23 mouse cellular contexts compared by ENCODE assay signal in genomic region chr17:65114651-65115050, GRCm38 (mm10).
DNase-seq lines count a peak whose midpoint lies in the region; ATAC-seq and TF ChIP-seq lines count a peak whose summit lies in the region.
"Had no signal": no experiment of that assay in that cellular context is flagged by ENCODE, and none has a peak within 500 bp of the region (broad histone marks: within the 10 kb centered on the region; RNA-seq: fewer than 3 reads in every experiment).

No protein-coding gene starts in this region.

- TF ChIP-seq CTCF in brain, embryonic 14.5 days (IDR thresholded peaks at IDR 0.05; ENCODE audit: borderline replicate concordance, extremely low read depth, insufficient read depth, insufficient read length), result no peak

- WGBS in forebrain, embryonic 13.5 days, result 47% methylated on average over 5 of the region's 5 CpGs
- 79% methylated on average over 5 of the region's 5 CpGs for WGBS in forebrain, embryonic 10.5 days

- peak; percentile 24; the same call in 1 of the 2 replicates for ATAC-seq in forebrain, embryonic 13.5 days
- ATAC-seq: hindbrain, embryonic 16.5 days; inflammation-experienced regulatory T-cells, adult 6 months; intestine, postnatal 0 days had no signal

- no peak overlapping the region for H3K9ac ChIP-seq in forebrain, embryonic 13.5 days
- H3K9ac ChIP-seq: embryonic facial prominence, embryonic 15.5 days; hindbrain, embryonic 12.5 days had no signal

- H3K27me3 ChIP-seq in forebrain, embryonic 13.5 days, result no peaks in the 10 kb centered on the region
- H3K27me3 ChIP-seq in forebrain, embryonic 10.5 days (ENCODE audit: poor library complexity, severe bottlenecking), result no peaks in the 10 kb centered on the region
- H3K27me3 ChIP-seq: CH12.LX; embryonic facial prominence, embryonic 15.5 days; hindbrain, embryonic 12.5 days had no signal

- H3K36me3 ChIP-seq in forebrain, embryonic 13.5 days (ENCODE audit: poor library complexity, severe bottlenecking), result no peaks in the 10 kb centered on the region
- no peaks in the 10 kb centered on the region for H3K36me3 ChIP-seq in forebrain, embryonic 10.5 days (replicated peaks)
- H3K36me3 ChIP-seq: embryonic facial prominence, embryonic 15.5 days; heart, embryonic 10.5 days; hindbrain, embryonic 12.5 days had no signal

- H3K4me2 ChIP-seq in forebrain, embryonic 13.5 days, result no peak overlapping the region
- H3K4me2 ChIP-seq: embryonic facial prominence, embryonic 15.5 days; hindbrain, embryonic 12.5 days had no signal

- H3K4me1 ChIP-seq in forebrain, embryonic 13.5 days, result no peaks in the 10 kb centered on the region
- H3K4me1 ChIP-seq in forebrain, embryonic 10.5 days, result no peaks in the 10 kb centered on the region
- H3K4me1 ChIP-seq: embryonic facial prominence, embryonic 15.5 days; heart, embryonic 10.5 days; hindbrain, embryonic 12.5 days had no signal

- DNase-seq in adrenal gland, postnatal 14 days, result peak; percentile 12
- DNase-seq in adrenal gland, postnatal 4 days (ENCODE audit: low spot score in 2 of 2), result no peak
- no peak for DNase-seq in forebrain, embryonic 10.5 days (ENCODE audit: extremely low spot score, low spot score)
- DNase-seq in Muller cell, postnatal 12 days (ENCODE audit: inconsistent ontology term), result peak; percentile 22
- DNase-seq in brain, embryonic 14.5 days (ENCODE audit: low read depth), result peak; percentile 52
- DNase-seq: cerebellum, adult 18-20 months; cerebellum, adult 9-11 months; cerebellum, postnatal 36 days; gastrocnemius, adult 2 months; gastrocnemius, postnatal 25 days; heart, adult 18-20 months; heart, postnatal 10 days; heart, postnatal 4 days; kidney, adult 9 months had no signal

- no peak overlapping the region for H3K4me3 ChIP-seq in forebrain, embryonic 13.5 days
- no peak overlapping the region for H3K4me3 ChIP-seq in forebrain, embryonic 10.5 days
- H3K4me3 ChIP-seq: embryonic facial prominence, embryonic 15.5 days; erythroblast, embryonic 14.5 days; gastrocnemius, adult 2 months; heart, embryonic 10.5 days; hindbrain, embryonic 12.5 days had no signal

- no peak overlapping the region for H3K27ac ChIP-seq in forebrain, embryonic 13.5 days
- H3K27ac ChIP-seq in forebrain, embryonic 10.5 days, result no peak overlapping the region
- H3K27ac ChIP-seq: embryonic facial prominence, embryonic 15.5 days; gastrocnemius, adult 2 months; heart, embryonic 10.5 days; hindbrain, embryonic 12.5 days had no signal

- H3K9me3 ChIP-seq in forebrain, embryonic 13.5 days (replicated peaks), result no peaks in the 10 kb centered on the region
- no peaks in the 10 kb centered on the region for H3K9me3 ChIP-seq in forebrain, embryonic 10.5 days
- H3K9me3 ChIP-seq: embryonic facial prominence, embryonic 15.5 days; heart, embryonic 10.5 days; hindbrain, embryonic 12.5 days had no signal

- no peak for TF ChIP-seq POLR2A in brain, embryonic 14.5 days (IDR thresholded peaks at IDR 0.05; ENCODE audit: borderline replicate concordance, extremely low read depth, insufficient read depth, insufficient read length, poor library complexity, severe bottlenecking)

Comparison
In these comparisons a context has a peak if more than half of its experiments do, and no peak if none do; other contexts are left out.
1. DNase-seq: peak in adrenal gland, postnatal 14 days (single experiment), Muller cell, postnatal 12 days (single experiment) and brain, embryonic 14.5 days (single experiment); none in adrenal gland, postnatal 4 days (0 of 2) and forebrain, embryonic 10.5 days (single experiment).